Mouse (Mus musculus): Measurements from ENCODE around the gene Gm44503.

GRCm38 (mm10) chr9:73063621-73064290, 105.1 kb downstream of the Gm44503 start:
- TF ChIP-seq CTCF (IDR thresholded peaks at IDR 0.05; ENCODE audit: borderline replicate concordance, control insufficient read depth, extremely low read depth, insufficient read depth, low read length, poor library complexity) (no peak), POLR2A (IDR thresholded peaks at IDR 0.05; ENCODE audit: control insufficient read depth, extremely low read depth, insufficient read depth, low read length, poor library complexity) (no peak)

Measured in thymus, adult 2 months (tissue).